Mouse (Mus musculus): ENCODE measurements around the gene Ash1l. TPM values are rescaled to one million over a fixed set of nuclear protein-coding genes. Genes with fewer than 3 reads are reported as not detected.
A peak's percentile ranks its signal among the peaks of the same experiment; 100 is the strongest.

Ash1l gene
- polyA plus RNA-seq, 1 experiment from 2014 or later, result 5.5 TPM

DNA sequence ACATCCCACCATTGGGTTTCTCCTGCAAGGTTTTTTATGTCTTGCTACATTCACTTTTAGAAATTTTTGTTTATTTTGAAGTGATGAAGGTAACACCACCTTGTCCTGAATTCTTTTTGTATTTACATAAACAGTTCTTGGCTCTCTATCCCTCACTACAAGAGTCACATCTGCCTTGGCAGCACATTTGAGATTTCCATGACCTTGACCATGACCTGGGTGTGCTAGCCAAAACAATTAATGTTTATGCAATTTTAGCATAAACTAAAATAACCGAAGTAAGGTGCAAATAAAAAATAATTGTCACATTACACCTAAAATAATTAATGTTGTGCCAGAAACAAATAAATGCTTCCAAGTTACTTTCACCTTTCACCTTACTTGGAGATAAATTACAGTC, 157.7 kb downstream of the Ash1l start:
- Histone ChIP-seq H3K9ac (ENCODE audit: low read depth, low read length) (no peak overlapping the region), H3K36me3 (ENCODE audit: control insufficient read depth, insufficient read depth) (no peaks in the 10 kb centered on the region), H3K27me3 (ENCODE audit: control insufficient read depth, insufficient read depth, low read depth, low read length) (no peaks in the 10 kb centered on the region), H3K27ac (ENCODE audit: low read length) (no peak overlapping the region), H3K9me3 (replicated peaks; ENCODE audit: control insufficient read depth, low read length) (no peaks in the 10 kb centered on the region), H3K4me3 (ENCODE audit: low read depth, low read length) (no peak overlapping the region), H3K4me1 (ENCODE audit: control insufficient read depth, low read depth, low read length) (peaks cover 2% of the 10 kb centered on the region; the same call in 1 of the 2 replicates), H3K4me2 (ENCODE audit: low read depth, low read length) (no peak overlapping the region)
- no peak for ATAC-seq (ENCODE audit: low read depth)
- WGBS (ENCODE audit: insufficient replicate concordance), result 44% methylated on average over 1 of the region's 1 CpGs

GRCm38 (mm10) chr3:89113058-89113457, 162.6 kb downstream of the Ash1l start:
- no peaks in the 10 kb centered on the region for H3K9me3 ChIP-seq (replicated peaks; ENCODE audit: control insufficient read depth, low read length)
- no peaks in the 10 kb centered on the region for H3K27me3 ChIP-seq (ENCODE audit: control insufficient read depth, insufficient read depth, low read depth, low read length)
- no peak overlapping the region for H3K9ac ChIP-seq (ENCODE audit: low read depth, low read length)
- ATAC-seq (ENCODE audit: low read depth), result peak; percentile 74
- 0 out of 2 replicates have a peak overlapping the region, but pooled peaks have one; percentile 56 for H3K27ac ChIP-seq (ENCODE audit: low read length)
- 69% methylated on average over 4 of the region's 4 CpGs for WGBS (ENCODE audit: insufficient replicate concordance)
- H3K4me3 ChIP-seq (ENCODE audit: low read depth, low read length), result no peak overlapping the region
- no peak overlapping the region for H3K4me2 ChIP-seq (ENCODE audit: low read depth, low read length)
- H3K36me3 ChIP-seq (ENCODE audit: control insufficient read depth, insufficient read depth), result no peaks in the 10 kb centered on the region
- H3K4me1 ChIP-seq (ENCODE audit: control insufficient read depth, low read depth, low read length), result peaks cover 26% of the 10 kb centered on the region

GRCm38 (mm10) chr3:89115522-89115921, 165.1 kb downstream of the Ash1l start:
- peak overlapping the region; percentile 46; the same call in 1 of the 2 replicates for H3K4me2 ChIP-seq (ENCODE audit: low read depth, low read length)
- H3K9me3 ChIP-seq (replicated peaks; ENCODE audit: control insufficient read depth, low read length), result no peaks in the 10 kb centered on the region
- peak overlapping the region; percentile 17; the same call in 1 of the 2 replicates for H3K4me3 ChIP-seq (ENCODE audit: low read depth, low read length)
- 0 out of 2 replicates have a peak overlapping the region, but pooled peaks have one; percentile 41 for H3K27ac ChIP-seq (ENCODE audit: low read length)
- H3K36me3 ChIP-seq (ENCODE audit: control insufficient read depth, insufficient read depth), result no peaks in the 10 kb centered on the region
- WGBS (ENCODE audit: insufficient replicate concordance), result 2% methylated on average over 2 of the region's 2 CpGs
- 0 out of 2 replicates have a peak overlapping the region, but pooled peaks have one; percentile 24 for H3K9ac ChIP-seq (ENCODE audit: low read depth, low read length)
- peaks cover 26% of the 10 kb centered on the region for H3K4me1 ChIP-seq (ENCODE audit: control insufficient read depth, low read depth, low read length)
- no peaks in the 10 kb centered on the region for H3K27me3 ChIP-seq (ENCODE audit: control insufficient read depth, insufficient read depth, low read depth, low read length)
- peak; percentile 81 for ATAC-seq (ENCODE audit: low read depth)

GRCm38 (mm10) chr3:89123313-89123712, 172.9 kb downstream of the Ash1l start:
- no peak overlapping the region for H3K9ac ChIP-seq (ENCODE audit: low read depth, low read length)
- ATAC-seq (ENCODE audit: low read depth), result no peak
- 59% methylated on average over 2 of the region's 2 CpGs for WGBS (ENCODE audit: insufficient replicate concordance)
- no peaks in the 10 kb centered on the region for H3K27me3 ChIP-seq (ENCODE audit: control insufficient read depth, insufficient read depth, low read depth, low read length)
- no peak overlapping the region for H3K27ac ChIP-seq (ENCODE audit: low read length)
- peaks cover 8% of the 10 kb centered on the region for H3K4me1 ChIP-seq (ENCODE audit: control insufficient read depth, low read depth, low read length)
- H3K4me2 ChIP-seq (ENCODE audit: low read depth, low read length), result no peak overlapping the region
- no peaks in the 10 kb centered on the region for H3K9me3 ChIP-seq (replicated peaks; ENCODE audit: control insufficient read depth, low read length)
- H3K36me3 ChIP-seq (ENCODE audit: control insufficient read depth, insufficient read depth), result no peaks in the 10 kb centered on the region
- H3K4me3 ChIP-seq (ENCODE audit: low read depth, low read length), result no peak overlapping the region

DNA sequence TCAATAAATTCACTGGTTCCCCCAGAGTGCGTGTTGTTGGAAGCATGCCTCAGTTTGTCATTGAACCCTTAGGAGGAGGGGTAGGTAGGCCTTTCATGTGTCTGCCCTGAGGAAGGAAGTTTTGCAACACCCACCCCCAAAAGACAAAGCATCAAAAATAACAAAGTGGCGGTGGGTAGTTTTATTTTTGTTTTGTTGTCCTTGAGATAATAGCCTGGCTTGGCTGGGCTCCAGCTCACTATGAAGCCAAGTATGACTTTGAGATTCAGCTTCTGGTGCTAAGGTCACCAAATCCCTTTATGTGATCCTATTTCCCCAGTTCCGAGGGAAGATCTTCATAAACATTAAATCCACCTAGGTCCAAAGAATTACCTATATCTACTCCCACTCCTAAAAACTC, 173.8 kb downstream of the Ash1l start:
- H3K4me2 ChIP-seq (ENCODE audit: low read depth, low read length), result no peak overlapping the region
- H3K27ac ChIP-seq (ENCODE audit: low read length), result no peak overlapping the region
- H3K36me3 ChIP-seq (ENCODE audit: control insufficient read depth, insufficient read depth), result no peaks in the 10 kb centered on the region
- no peak for ATAC-seq (ENCODE audit: low read depth)
- H3K27me3 ChIP-seq (ENCODE audit: control insufficient read depth, insufficient read depth, low read depth, low read length), result no peaks in the 10 kb centered on the region
- H3K9me3 ChIP-seq (replicated peaks; ENCODE audit: control insufficient read depth, low read length), result no peaks in the 10 kb centered on the region
- peaks cover 16% of the 10 kb centered on the region for H3K4me1 ChIP-seq (ENCODE audit: control insufficient read depth, low read depth, low read length)
- H3K4me3 ChIP-seq (ENCODE audit: low read depth, low read length), result no peak overlapping the region
- no peak overlapping the region for H3K9ac ChIP-seq (ENCODE audit: low read depth, low read length)
- WGBS (ENCODE audit: insufficient replicate concordance), result 51% methylated on average over 3 of the region's 3 CpGs

DNA sequence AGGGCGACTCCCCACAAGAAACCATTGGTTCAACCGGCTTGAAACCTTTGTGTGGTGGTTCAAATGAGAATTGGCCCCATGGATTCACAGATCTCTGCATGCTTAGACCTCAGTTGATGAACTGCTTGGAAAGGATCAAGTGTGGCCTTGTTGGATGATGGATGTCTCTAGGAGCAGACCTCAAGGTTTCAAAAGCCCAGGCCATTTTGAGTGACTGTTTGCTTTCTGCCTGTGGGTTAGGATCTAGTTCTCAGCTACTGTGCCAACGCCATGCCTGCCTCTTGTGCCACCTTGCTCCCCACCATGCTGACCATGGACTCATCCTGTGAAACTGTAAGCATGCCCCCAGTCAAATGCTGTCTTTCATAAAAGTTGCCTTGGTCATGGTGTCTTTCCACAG, 175.6 kb downstream of the Ash1l start:
- Histone ChIP-seq H3K36me3 (ENCODE audit: control insufficient read depth, insufficient read depth) (no peaks in the 10 kb centered on the region), H3K27me3 (ENCODE audit: control insufficient read depth, insufficient read depth, low read depth, low read length) (no peaks in the 10 kb centered on the region), H3K4me2 (ENCODE audit: low read depth, low read length) (no peak overlapping the region), H3K9me3 (replicated peaks; ENCODE audit: control insufficient read depth, low read length) (no peaks in the 10 kb centered on the region), H3K27ac (ENCODE audit: low read length) (no peak overlapping the region), H3K9ac (ENCODE audit: low read depth, low read length) (no peak overlapping the region), H3K4me3 (ENCODE audit: low read depth, low read length) (no peak overlapping the region), H3K4me1 (ENCODE audit: control insufficient read depth, low read depth, low read length) (peaks cover 16% of the 10 kb centered on the region)
- 85% methylated on average over 3 of the region's 3 CpGs for WGBS (ENCODE audit: insufficient replicate concordance)
- no peak for ATAC-seq (ENCODE audit: low read depth)

Other genes starting within 250 kb of the Ash1l start
- gene Rit1, start 233.8 kb upstream of the Ash1l start, polyA plus RNA-seq (2015; fragmentation: Nextera tagmentation; extraction: Ambion mirVana), result 32.9 and 33.8 TPM in 2 replicates
- gene Syt11, start 175.5 kb upstream of the Ash1l start, polyA plus RNA-seq (2015; fragmentation: Nextera tagmentation; extraction: Ambion mirVana), result 0.42 and 0.54 TPM in 2 replicates
- gene Gon4l, start 115.4 kb upstream of the Ash1l start, polyA plus RNA-seq (2015; fragmentation: Nextera tagmentation; extraction: Ambion mirVana), result 2.8 and 3.3 TPM in 2 replicates
- gene Msto1, start 36.6 kb upstream of the Ash1l start, polyA plus RNA-seq (2015; fragmentation: Nextera tagmentation; extraction: Ambion mirVana), result 9.1 and 9.5 TPM in 2 replicates
- gene Dap3, start 559 bp downstream of the Ash1l start, polyA plus RNA-seq (2015; fragmentation: Nextera tagmentation; extraction: Ambion mirVana), result 78.9 and 86.8 TPM in 2 replicates
- 2.6 and 3.3 TPM in 2 replicates for gene Rusc1, start 142.7 kb downstream of the Ash1l start, polyA plus RNA-seq (2015; fragmentation: Nextera tagmentation; extraction: Ambion mirVana)
- 0.11 TPM in 1 of 2 replicates, not detected in the other for gene Gm43738, start 150.5 kb downstream of the Ash1l start, polyA plus RNA-seq (2015; fragmentation: Nextera tagmentation; extraction: Ambion mirVana)
- gene Fdps, start 151.3 kb downstream of the Ash1l start, polyA plus RNA-seq (2015; fragmentation: Nextera tagmentation; extraction: Ambion mirVana), result 375 and 379 TPM in 2 replicates
- 102 and 104 TPM in 2 replicates for gene Pklr, start 185.5 kb downstream of the Ash1l start, polyA plus RNA-seq (2015; fragmentation: Nextera tagmentation; extraction: Ambion mirVana)
- gene Hcn3, start 209.6 kb downstream of the Ash1l start, polyA plus RNA-seq (2015; fragmentation: Nextera tagmentation; extraction: Ambion mirVana), result 0.29 and 0.32 TPM in 2 replicates
- gene Clk2, start 214.2 kb downstream of the Ash1l start, polyA plus RNA-seq (2015; fragmentation: Nextera tagmentation; extraction: Ambion mirVana), result 6.4 and 8.4 TPM in 2 replicates
- 47.5 and 49.0 TPM in 2 replicates for gene Scamp3, start 226.9 kb downstream of the Ash1l start, polyA plus RNA-seq (2015; fragmentation: Nextera tagmentation; extraction: Ambion mirVana)
- 2.0 and 2.4 TPM in 2 replicates for gene Fam189b, start 232.5 kb downstream of the Ash1l start, polyA plus RNA-seq (2015; fragmentation: Nextera tagmentation; extraction: Ambion mirVana)